Mouse (Mus musculus): ENCODE results near the gene Abcb9. TPM values are rescaled to one million over a fixed set of nuclear protein-coding genes. Genes with fewer than 3 reads are reported as not detected.

Gene Abcb9
- polyA plus RNA-seq, 1 experiment from 2014 or later, result 0.71 TPM

DNA sequence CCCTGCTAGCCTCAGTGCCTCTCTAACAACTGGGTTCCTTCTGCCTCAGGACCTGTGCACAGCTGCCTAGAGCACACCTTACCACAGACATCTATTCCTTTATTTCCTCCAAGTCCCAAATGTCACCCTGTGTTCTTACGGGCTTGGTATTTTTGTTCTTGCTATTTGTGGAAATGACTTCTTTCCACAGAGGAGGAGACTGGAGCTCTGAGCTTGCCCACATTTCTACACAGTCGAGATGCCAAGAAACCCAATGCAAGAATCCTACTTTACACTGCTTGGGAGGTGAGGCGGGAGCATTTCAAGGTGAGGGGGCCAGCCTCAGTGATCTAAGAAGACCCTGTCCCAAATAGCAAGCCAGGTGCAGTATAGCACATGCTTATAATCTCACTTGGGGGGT is 10.1 kb downstream of the Abcb9 start:
- no peak overlapping the region for H3K4me2 ChIP-seq
- no peak overlapping the region for H3K4me3 ChIP-seq (ENCODE audit: low read depth, low read length)
- DNase-seq (ENCODE audit: low spot score, missing footprints) (no peak), ATAC-seq (ENCODE audit: low FRiP score) (no peak)
- H3K27me3 ChIP-seq (ENCODE audit: control insufficient read depth, insufficient read depth, low read length), result no peaks in the 10 kb centered on the region
- no peaks in the 10 kb centered on the region for H3K4me1 ChIP-seq (ENCODE audit: control insufficient read depth, insufficient read depth, low read length)
- 76% methylated on average over 3 of the region's 3 CpGs for WGBS
- H3K9ac ChIP-seq (ENCODE audit: low read length), result no peak overlapping the region
- H3K36me3 ChIP-seq (ENCODE audit: control insufficient read depth, insufficient read depth, low read length), result no peaks in the 10 kb centered on the region
- no peak overlapping the region for H3K27ac ChIP-seq (ENCODE audit: low read depth, low read length)
- H3K9me3 ChIP-seq (ENCODE audit: control insufficient read depth, low read length), result no peaks in the 10 kb centered on the region

DNA sequence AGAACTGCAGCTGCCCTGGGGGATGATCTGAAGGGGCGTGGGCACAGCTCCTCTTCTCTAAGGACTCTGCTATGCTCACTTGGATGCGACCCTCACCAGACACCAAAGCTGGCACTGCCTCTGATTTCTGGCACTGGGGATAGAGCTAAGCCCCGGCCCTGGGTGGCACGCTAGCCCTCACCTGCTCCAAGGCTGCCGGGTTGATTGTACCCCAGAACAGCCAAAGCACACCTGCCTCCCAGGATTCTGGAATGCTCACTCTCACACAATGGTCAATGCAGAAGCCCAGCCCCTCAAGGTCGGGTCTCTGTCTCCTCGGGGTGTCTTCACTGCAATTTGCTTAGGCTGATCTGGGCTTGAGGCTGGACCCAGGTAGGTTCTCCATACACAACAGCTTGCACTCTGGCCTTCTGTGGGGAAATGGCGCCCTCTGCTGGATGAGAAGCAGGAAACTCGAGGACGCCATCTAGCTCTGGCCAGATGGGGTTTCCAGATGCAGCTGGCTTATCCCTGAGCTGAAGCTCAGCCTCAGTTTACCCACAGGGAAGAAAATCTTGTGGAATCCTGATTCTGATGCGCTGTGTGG is 10.9 kb downstream of the Abcb9 start:
- peak; percentile 96 for DNase-seq (ENCODE audit: low spot score, missing footprints)
- peak; percentile 67; the same call in 1 of the 2 replicates for ATAC-seq (ENCODE audit: low FRiP score)
- no peak overlapping the region for H3K4me2 ChIP-seq
- H3K27ac ChIP-seq (ENCODE audit: low read depth, low read length), result no peak overlapping the region
- no peaks in the 10 kb centered on the region for H3K27me3 ChIP-seq (ENCODE audit: control insufficient read depth, insufficient read depth, low read length)
- H3K36me3 ChIP-seq (ENCODE audit: control insufficient read depth, insufficient read depth, low read length), result no peaks in the 10 kb centered on the region
- H3K9me3 ChIP-seq (ENCODE audit: control insufficient read depth, low read length), result no peaks in the 10 kb centered on the region
- no peak overlapping the region for H3K4me3 ChIP-seq (ENCODE audit: low read depth, low read length)
- 45% methylated on average over 11 of the region's 11 CpGs for WGBS
- no peaks in the 10 kb centered on the region for H3K4me1 ChIP-seq (ENCODE audit: control insufficient read depth, insufficient read depth, low read length)
- no peak overlapping the region for H3K9ac ChIP-seq (ENCODE audit: low read length)

DNA sequence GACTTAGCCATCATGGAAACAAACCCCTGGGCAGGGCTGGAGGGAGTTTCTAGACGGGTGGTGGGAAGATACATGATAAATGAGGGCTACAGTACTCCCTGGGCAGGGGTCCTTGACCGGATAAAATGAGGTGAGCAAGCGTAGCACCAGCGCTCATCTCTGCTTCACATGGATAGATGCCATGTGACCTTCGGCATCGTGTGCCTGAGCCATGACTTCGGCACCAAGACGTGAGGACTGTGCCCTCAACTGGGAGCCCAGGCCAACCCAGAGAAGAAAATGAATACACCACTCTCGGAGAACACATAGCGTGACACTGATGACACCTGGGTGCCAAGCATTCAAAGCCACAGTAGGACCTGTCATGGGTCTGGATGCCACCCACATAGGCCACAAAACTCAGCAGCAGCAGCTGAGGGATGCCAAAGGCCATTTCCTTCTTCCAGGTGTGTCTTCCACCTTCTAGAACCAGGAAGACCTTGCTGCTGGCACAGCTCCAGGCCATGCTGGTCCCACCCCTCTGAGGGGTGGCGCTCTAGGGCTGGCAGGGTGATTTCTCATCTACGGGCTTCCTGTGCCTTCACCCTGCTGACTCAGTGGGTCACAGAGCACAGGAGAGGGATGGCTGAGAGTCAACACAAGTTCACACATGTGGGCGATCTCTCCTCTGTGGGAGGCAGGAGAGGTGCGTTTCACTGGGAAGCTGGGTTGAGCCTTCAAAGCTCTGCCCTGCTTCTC is 11.6 kb downstream of the Abcb9 start:
- Histone ChIP-seq H3K4me1 (ENCODE audit: control insufficient read depth, insufficient read depth, low read length) (peaks cover 2% of the 10 kb centered on the region; the same call in 1 of the 2 replicates), H3K4me3 (ENCODE audit: low read depth, low read length) (no peak overlapping the region), H3K4me2 (no peak overlapping the region), H3K36me3 (ENCODE audit: control insufficient read depth, insufficient read depth, low read length) (no peaks in the 10 kb centered on the region), H3K27ac (ENCODE audit: low read depth, low read length) (no peak overlapping the region), H3K27me3 (ENCODE audit: control insufficient read depth, insufficient read depth, low read length) (no peaks in the 10 kb centered on the region), H3K9ac (ENCODE audit: low read length) (no peak overlapping the region), H3K9me3 (ENCODE audit: control insufficient read depth, low read length) (no peaks in the 10 kb centered on the region)
- DNase-seq (ENCODE audit: low spot score, missing footprints), result no peak
- no peak for ATAC-seq (ENCODE audit: low FRiP score)
- WGBS, result 88% methylated on average over 14 of the region's 14 CpGs

GRCm38 (mm10) chr5:124082941-124083688 is 12.5 kb downstream of the Abcb9 start:
- H3K36me3 ChIP-seq (ENCODE audit: control insufficient read depth, insufficient read depth, low read length), result no peaks in the 10 kb centered on the region
- no peaks in the 10 kb centered on the region for H3K27me3 ChIP-seq (ENCODE audit: control insufficient read depth, insufficient read depth, low read length)
- 93% methylated on average over 17 of the region's 17 CpGs for WGBS
- DNase-seq (ENCODE audit: low spot score, missing footprints) (no peak), ATAC-seq (ENCODE audit: low FRiP score) (no peak)
- peaks cover 2% of the 10 kb centered on the region; the same call in 1 of the 2 replicates for H3K4me1 ChIP-seq (ENCODE audit: control insufficient read depth, insufficient read depth, low read length)
- H3K27ac ChIP-seq (ENCODE audit: low read depth, low read length), result no peak overlapping the region
- H3K4me2 ChIP-seq, result no peak overlapping the region
- no peak overlapping the region for H3K9ac ChIP-seq (ENCODE audit: low read length)
- H3K4me3 ChIP-seq (ENCODE audit: low read depth, low read length), result no peak overlapping the region
- no peaks in the 10 kb centered on the region for H3K9me3 ChIP-seq (ENCODE audit: control insufficient read depth, low read length)

GRCm38 (mm10) chr5:124082447-124082846 is 13.2 kb downstream of the Abcb9 start:
- WGBS, result 90% methylated on average over 10 of the region's 10 CpGs
- Histone ChIP-seq H3K4me3 (ENCODE audit: low read depth, low read length) (no peak overlapping the region), H3K9me3 (ENCODE audit: control insufficient read depth, low read length) (no peaks in the 10 kb centered on the region), H3K4me2 (no peak overlapping the region), H3K27ac (ENCODE audit: low read depth, low read length) (no peak overlapping the region), H3K27me3 (ENCODE audit: control insufficient read depth, insufficient read depth, low read length) (no peaks in the 10 kb centered on the region), H3K9ac (ENCODE audit: low read length) (no peak overlapping the region), H3K4me1 (ENCODE audit: control insufficient read depth, insufficient read depth, low read length) (peaks cover 4% of the 10 kb centered on the region; the same call in 1 of the 2 replicates), H3K36me3 (ENCODE audit: control insufficient read depth, insufficient read depth, low read length) (no peaks in the 10 kb centered on the region)
- ATAC-seq (ENCODE audit: low FRiP score) (no peak), DNase-seq (ENCODE audit: low spot score, missing footprints) (no peak)

DNA sequence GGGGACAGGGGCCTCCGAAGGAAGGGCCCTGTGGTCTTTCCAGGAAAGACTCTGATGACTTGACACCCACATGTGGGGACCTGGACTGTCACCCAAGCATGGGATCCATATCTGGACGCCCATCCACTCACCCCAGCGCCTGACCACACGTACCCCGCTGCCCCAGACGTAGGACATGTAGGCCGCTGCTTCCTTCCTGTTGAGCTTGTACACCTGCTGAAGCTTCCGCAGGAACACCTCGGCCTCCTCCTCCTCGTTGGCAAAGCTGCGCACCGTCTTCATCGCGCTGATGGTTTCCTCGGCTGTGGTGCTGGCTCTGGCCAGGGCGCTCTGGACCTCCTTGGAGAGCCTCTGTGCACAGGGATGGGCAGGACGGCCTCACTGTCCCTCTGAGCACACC is 15.7 kb downstream of the Abcb9 start:
- H3K4me2 ChIP-seq, result no peak overlapping the region
- WGBS, result 95% methylated on average over 17 of the region's 17 CpGs
- H3K27me3 ChIP-seq (ENCODE audit: control insufficient read depth, insufficient read depth, low read length), result no peaks in the 10 kb centered on the region
- no peaks in the 10 kb centered on the region for H3K9me3 ChIP-seq (ENCODE audit: control insufficient read depth, low read length)
- ATAC-seq (ENCODE audit: low FRiP score) (no peak), DNase-seq (ENCODE audit: low spot score, missing footprints) (no peak)
- peaks cover 4% of the 10 kb centered on the region; the same call in 1 of the 2 replicates for H3K4me1 ChIP-seq (ENCODE audit: control insufficient read depth, insufficient read depth, low read length)
- H3K27ac ChIP-seq (ENCODE audit: low read depth, low read length), result no peak overlapping the region
- no peak overlapping the region for H3K9ac ChIP-seq (ENCODE audit: low read length)
- no peaks in the 10 kb centered on the region for H3K36me3 ChIP-seq (ENCODE audit: control insufficient read depth, insufficient read depth, low read length)
- H3K4me3 ChIP-seq (ENCODE audit: low read depth, low read length), result no peak overlapping the region

DNA sequence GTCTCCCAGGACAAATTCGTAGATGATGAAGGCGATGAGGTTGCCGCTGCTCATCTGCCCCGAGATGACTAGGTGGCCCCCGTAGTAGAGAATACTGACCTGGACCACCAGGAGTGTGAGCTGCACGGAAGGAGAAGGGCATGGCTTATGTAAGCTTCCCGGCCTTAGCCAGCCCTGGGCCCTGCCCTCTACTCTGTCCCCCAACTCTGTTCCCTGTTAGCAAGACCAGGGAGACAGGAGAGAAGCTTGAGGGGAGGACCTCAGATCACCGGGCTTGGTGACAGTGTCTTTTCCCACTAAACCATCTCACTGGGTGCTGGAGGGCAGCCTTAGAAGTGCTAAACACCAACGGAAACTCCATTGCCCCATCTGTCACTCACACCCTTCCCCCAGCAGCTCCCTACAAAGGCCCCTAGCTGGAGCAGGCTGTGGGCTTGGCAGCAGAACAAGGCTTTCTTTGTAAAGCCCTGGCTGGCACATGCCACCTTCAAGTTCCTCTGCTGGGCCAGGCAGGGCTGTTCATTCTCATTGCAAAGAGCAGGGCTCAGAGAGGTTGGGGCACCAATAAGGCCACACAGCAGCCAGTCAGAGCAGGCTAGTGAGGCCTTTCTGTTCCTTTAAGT is 16.7 kb downstream of the Abcb9 start:
- no peak overlapping the region for H3K4me2 ChIP-seq
- ATAC-seq (ENCODE audit: low FRiP score), result 0 out of 2 replicates have a peak, but pooled peaks have one; percentile 44
- H3K4me3 ChIP-seq (ENCODE audit: low read depth, low read length), result no peak overlapping the region
- no peak overlapping the region for H3K27ac ChIP-seq (ENCODE audit: low read depth, low read length)
- WGBS, result 63% methylated on average over 9 of the region's 9 CpGs
- H3K4me1 ChIP-seq (ENCODE audit: control insufficient read depth, insufficient read depth, low read length), result peaks cover 4% of the 10 kb centered on the region; the same call in 1 of the 2 replicates
- DNase-seq (ENCODE audit: low spot score, missing footprints), result peak; percentile 71
- no peak overlapping the region for H3K9ac ChIP-seq (ENCODE audit: low read length)
- no peaks in the 10 kb centered on the region for H3K36me3 ChIP-seq (ENCODE audit: control insufficient read depth, insufficient read depth, low read length)
- no peaks in the 10 kb centered on the region for H3K27me3 ChIP-seq (ENCODE audit: control insufficient read depth, insufficient read depth, low read length)
- no peaks in the 10 kb centered on the region for H3K9me3 ChIP-seq (ENCODE audit: control insufficient read depth, low read length)

- Histone ChIP-seq H3K27me3 (ENCODE audit: control insufficient read depth, insufficient read depth, low read length) (no peaks in the 10 kb centered on the region), H3K4me2 (no peak overlapping the region), H3K9me3 (ENCODE audit: control insufficient read depth, low read length) (no peaks in the 10 kb centered on the region), H3K27ac (ENCODE audit: low read depth, low read length) (no peak overlapping the region), H3K4me1 (ENCODE audit: control insufficient read depth, insufficient read depth, low read length) (peaks cover 4% of the 10 kb centered on the region; the same call in 1 of the 2 replicates), H3K4me3 (ENCODE audit: low read depth, low read length) (no peak overlapping the region), H3K36me3 (ENCODE audit: control insufficient read depth, insufficient read depth, low read length) (no peaks in the 10 kb centered on the region), H3K9ac (ENCODE audit: low read length) (no peak overlapping the region)
- ATAC-seq (ENCODE audit: low FRiP score) (no peak), DNase-seq (ENCODE audit: low spot score, missing footprints) (no peak)
- 65% methylated on average over 6 of the region's 6 CpGs for WGBS
These were observed 17.6 kb downstream of the Abcb9 start for GRCm38 (mm10) chr5:124077856-124078460.
